Mouse (Mus musculus): Measurements from ENCODE around the gene Fgl2. TPM values are rescaled to one million over a fixed set of nuclear protein-coding genes. Genes with fewer than 3 reads are reported as not detected.
"Not testable (repeated sequence)": the region's sequence is repeated elsewhere in the genome, so short reads cannot be mapped to it uniquely, and the experiment has no call there.

The Fgl2 gene
- 111 to 206 TPM (median 113 TPM) in 3 replicates for total RNA-seq (2017)

DNA sequence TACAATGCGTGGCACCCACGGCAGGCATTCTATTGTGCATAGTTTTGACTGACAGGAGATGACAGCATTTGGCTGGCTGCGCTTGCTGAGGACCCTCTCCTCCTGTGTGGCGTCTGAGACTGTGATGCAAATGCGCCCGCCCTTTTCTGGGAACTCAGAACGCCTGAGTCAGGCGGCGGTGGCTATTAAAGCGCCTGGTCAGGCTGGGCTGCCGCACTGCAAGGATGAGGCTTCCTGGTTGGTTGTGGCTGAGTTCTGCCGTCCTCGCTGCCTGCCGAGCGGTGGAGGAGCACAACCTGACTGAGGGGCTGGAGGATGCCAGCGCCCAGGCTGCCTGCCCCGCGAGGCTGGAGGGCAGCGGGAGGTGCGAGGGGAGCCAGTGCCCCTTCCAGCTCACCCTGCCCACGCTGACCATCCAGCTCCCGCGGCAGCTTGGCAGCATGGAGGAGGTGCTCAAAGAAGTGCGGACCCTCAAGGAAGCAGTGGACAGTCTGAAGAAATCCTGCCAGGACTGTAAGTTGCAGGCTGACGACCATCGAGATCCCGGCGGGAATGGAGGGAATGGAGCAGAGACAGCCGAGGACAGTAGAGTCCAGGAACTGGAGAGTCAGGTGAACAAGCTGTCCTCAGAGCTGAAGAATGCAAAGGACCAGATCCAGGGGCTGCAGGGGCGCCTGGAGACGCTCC, at the start of gene Fgl2:
TSS of gene Fgl2 (plus strand) at position 150 of the 687 bp plus-strand sequence.
- ATAC-seq (replicated peaks; ENCODE audit: insufficient number of reproducible peaks, low FRiP score, low TSS enrichment, poor library complexity, severe bottlenecking): peak; percentile 86

DNA sequence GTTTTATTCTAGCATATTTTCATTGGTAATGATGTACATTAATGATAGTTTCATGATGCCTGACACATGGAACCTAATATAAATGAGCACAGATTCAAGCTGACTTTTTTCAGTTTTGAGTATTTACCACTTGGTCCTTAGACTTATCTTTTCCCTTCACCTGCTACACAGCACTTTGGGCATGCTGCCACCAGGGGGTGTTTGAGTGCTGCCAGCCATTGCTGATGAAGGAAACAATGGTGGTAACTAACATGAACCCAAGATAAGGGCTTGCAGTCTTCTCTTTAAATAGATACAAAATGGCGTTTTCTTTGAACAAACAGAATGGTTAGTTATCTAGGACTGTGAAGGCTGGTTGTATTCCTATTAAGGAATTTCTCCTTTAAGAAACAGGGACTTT, 45.9 kb upstream of the Fgl2 start:
- ATAC-seq (replicated peaks; ENCODE audit: insufficient number of reproducible peaks, low FRiP score, low TSS enrichment, poor library complexity, severe bottlenecking): peak; percentile 82

DNA sequence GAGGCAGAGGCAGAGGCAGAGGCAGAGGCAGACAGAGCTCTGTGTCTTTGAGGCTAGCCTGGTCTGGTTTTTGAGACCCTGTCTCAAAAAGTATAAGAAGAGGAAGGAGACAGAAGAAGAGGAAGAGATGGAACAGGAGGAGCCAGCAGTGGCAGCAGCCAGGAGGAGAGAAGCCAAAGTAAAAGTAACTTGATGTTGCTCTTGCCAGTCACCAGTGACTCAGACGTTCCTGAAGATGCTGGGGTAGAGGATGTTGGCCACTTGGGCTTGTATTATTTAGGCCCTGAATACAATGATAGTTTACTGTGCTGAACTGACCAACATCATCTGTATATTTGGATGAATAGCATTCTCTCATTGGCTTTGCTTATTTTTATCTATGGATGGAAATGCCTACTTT, 43.9 kb upstream of the Fgl2 start:
- ATAC-seq (replicated peaks; ENCODE audit: insufficient number of reproducible peaks, low FRiP score, low TSS enrichment, poor library complexity, severe bottlenecking): no peak

DNA sequence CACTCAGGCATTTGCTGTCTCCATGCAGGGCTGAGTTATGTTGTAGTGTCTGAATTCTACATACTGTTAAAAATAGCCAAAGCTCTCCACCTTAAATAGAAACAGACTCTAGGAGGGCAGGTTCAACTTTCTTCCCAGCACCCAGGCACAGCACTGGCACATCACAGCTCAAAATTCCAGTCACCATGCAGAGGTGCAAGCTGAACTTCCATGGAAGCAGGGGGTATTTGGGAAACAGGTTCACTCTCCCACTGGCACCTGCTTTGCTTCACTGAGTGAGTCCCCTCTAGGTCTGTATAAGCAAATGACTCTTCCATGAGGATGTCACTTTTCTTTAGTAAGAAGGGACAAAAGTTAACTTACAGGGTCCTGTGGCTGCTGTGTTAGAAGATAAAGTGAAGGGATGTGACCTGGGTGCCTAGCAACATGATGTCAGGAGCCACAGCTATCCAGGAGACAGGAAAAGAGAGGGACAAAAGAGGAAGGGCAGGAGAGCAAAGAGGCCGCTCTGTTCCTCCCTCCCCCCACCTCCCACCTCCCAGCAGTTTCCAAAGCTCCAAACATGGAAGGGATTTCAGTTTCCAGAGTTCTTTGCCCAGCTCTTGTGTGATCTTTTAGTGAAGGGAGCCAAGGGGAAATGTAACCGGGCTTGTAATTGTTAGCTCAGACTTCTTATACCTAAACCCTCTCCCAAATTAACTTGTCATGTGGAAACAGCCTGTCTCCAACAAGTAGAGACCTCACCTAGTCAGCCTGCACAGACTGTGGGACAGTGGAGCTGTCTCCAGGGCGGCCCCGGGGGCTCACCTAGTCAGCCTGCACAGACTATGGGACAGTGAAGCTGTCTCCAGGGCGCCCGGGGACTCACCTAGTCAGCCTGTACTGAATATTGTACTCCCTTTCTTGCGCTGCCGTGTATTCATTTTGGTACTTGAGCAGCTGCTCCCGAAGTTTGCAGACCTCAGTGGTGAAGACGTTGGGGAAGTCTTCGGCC, 42.5 kb upstream of the Fgl2 start:
- ATAC-seq (replicated peaks; ENCODE audit: insufficient number of reproducible peaks, low FRiP score, low TSS enrichment, poor library complexity, severe bottlenecking): no peak

DNA sequence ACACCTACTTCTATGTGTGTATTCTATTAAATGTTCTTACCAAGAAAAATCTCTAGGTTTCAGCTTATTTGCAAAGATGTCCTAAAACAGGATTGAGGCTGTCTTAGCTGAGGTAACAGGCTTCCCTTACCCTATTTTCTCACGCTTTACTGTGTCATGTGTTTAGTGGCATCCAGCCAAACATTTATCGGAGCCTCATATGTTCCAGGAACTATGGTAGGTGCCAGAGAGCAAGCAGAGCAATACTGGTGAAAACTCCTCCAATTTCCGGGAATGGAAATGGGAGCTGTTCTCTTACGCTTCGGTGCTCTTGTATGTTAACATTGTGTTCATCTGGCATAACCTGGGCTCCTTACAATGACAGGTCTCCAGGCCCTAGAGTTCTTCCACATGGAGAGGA, 40.8 kb upstream of the Fgl2 start:
- ATAC-seq (replicated peaks; ENCODE audit: insufficient number of reproducible peaks, low FRiP score, low TSS enrichment, poor library complexity, severe bottlenecking): 0 out of 2 replicates have a peak, but pooled peaks have one; percentile 11

DNA sequence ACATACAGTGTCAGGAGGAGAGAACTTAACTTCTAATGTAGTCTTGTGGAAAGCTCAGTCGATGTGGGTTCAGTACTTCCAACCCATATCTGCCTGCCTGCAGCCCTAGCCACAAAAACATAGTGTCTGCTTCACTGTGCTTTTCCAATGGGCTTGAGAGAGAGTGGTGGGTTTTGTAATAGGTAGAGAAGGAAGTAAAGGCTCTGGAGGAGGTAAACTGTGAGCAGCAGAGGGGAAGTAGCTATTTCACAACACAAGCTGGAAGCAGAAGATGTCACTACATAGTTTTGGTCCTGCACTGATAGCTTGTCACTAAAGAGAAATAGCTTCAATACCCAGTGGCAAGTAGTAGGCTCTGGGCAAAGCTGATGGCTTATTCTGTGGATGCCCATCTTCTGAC, 40.3 kb upstream of the Fgl2 start:
- ATAC-seq (replicated peaks; ENCODE audit: insufficient number of reproducible peaks, low FRiP score, low TSS enrichment, poor library complexity, severe bottlenecking): peak; percentile 78

DNA sequence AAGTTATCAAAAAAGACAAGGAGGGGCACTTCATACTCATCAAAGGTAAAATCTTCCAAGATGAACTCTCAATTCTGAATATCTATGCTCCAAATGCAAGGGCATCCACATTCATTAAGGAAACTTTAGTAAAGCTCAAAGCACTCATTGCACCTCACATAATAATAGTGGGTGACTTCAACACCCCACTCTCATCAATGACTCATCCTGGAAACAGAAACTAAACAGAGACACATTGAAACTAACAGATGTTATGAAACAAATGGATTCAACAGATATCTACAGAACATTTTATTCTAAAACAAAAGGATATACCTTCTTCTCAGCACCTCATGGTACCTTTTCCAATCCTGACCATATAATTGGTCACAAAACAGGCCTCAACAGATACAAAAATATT, 30.2 kb upstream of the Fgl2 start:
- ATAC-seq (replicated peaks; ENCODE audit: insufficient number of reproducible peaks, low FRiP score, low TSS enrichment, poor library complexity, severe bottlenecking): not testable (repeated sequence)

DNA sequence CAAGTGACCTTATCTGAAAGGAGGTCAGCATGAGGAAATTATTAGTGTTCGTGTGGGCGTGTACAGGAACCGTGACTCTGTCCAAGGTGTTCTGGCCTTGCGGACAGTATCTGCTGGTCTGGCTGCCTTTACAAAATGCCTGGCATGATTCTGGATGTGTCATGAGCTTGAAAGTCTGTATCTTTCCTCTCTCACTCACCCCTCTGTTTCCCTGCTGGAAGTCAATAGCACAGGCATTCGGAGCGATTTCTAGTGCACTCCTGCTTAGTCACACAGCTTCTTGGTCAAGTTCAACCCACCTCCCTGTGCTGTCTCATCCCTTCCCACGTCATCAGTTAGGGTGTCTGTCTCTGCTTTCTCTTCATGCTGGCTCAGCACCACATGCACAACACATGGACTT, 24.1 kb upstream of the Fgl2 start:
- no peak for ATAC-seq (replicated peaks; ENCODE audit: insufficient number of reproducible peaks, low FRiP score, low TSS enrichment, poor library complexity, severe bottlenecking)

DNA sequence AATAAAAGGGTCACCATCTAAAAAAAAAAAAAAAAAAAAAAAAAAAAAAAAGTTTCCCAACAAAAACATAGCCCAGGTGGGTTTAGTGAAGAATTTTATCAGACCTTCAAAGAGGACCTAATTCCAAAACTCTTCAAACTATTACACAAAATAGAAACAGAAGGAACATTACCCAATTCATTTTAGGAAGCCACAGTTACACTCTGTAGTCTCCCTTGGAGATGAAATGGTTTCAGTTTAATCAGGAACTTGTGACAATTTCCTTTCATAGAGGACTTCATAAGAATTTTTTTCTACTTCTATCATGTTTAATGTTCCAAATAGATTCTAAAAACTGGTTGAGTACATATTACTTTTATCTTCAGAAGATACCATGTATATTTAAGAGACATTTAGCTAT, 20.8 kb upstream of the Fgl2 start:
- no peak for ATAC-seq (replicated peaks; ENCODE audit: insufficient number of reproducible peaks, low FRiP score, low TSS enrichment, poor library complexity, severe bottlenecking)

DNA sequence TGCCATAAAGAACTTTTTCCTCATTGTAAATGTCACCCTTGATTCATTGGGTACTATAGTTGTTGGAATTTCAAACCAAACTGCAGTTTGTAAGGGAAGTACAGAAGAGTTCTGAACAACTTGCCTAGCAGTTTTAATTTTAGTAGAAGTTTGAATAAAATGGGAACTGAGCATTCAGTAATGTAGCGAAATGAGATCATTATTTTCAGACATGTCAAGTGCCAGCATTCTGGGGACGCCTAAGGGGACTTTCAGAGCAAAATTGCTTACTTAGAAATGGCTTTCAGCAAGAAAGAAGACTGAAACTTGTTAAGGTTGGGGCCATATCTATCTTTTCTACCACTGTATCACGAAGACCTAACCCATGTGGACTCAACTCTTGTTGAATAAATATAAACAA, 13.8 kb upstream of the Fgl2 start:
- no peak for ATAC-seq (replicated peaks; ENCODE audit: insufficient number of reproducible peaks, low FRiP score, low TSS enrichment, poor library complexity, severe bottlenecking)

DNA sequence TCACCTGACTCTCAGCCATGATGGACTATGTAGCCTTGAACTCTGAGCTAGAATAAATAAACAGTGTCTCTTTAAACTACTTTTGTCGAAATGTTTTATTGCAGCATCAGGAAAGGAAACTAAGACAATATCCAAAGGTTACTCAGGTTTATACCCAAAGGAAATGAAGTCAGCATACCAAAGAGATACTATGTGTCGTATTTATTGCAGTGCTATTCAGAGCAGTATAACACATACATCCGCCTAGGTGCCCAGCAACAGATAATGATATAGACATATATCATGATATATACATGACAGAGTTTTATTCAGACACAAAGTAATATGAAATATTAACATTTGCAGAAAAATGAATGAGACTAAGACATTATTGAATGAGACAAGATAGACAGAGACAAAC, 9.1 kb upstream of the Fgl2 start:
- ATAC-seq (replicated peaks; ENCODE audit: insufficient number of reproducible peaks, low FRiP score, low TSS enrichment, poor library complexity, severe bottlenecking): no peak

DNA sequence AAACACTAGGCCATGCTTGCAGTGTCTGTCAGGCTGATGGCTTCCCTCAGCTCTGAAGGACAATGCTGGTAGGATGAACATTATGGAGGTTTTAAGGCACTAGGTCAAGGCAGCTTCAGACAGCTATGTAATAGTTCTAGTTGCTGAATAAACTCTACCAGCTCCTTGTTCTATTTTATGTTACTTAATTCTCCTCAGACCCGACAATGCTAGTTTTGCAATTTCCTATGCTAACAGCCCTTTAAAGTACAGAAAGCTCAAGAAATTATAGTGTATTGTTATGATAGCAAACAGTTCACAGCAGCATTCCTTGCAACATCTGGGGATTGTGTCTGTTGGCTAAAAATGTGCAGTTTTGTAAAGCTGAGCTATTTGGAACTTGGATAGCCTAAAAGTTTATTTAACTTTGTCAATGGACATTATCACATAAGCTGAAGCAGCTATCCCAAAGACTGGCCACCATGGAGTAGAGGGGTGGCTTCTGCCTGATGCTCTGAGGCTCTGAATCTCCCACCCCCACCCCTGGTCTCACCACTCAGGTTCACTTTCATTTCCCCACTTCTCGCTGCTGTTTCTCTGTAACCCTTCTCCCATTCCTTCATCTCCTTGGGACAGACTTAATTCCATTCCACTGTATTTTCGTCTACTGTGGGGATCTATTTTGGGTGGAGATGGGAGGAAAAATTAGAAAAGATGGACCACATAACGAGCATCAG, 5.9 kb upstream of the Fgl2 start:
- no peak for ATAC-seq (replicated peaks; ENCODE audit: insufficient number of reproducible peaks, low FRiP score, low TSS enrichment, poor library complexity, severe bottlenecking)

DNA sequence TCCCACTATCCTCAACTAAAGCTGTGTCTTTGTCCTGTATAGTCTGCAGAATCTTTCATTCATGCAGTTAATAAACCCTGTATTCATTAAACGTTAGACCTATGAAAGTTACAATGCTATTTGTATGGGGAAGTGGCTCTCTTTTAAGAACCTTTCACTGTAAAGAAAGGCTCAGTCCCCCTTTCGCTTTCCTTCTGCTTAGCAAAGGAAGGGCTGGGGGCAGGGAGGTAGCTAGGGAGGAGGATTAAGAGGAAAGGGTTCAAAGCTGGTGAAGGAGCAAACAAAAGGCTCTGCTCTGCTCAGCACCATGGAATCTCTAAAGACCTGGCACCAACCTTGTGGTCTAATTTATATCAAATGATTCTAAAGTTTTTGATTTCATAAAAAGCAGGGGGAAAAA, 4.9 kb upstream of the Fgl2 start:
- ATAC-seq (replicated peaks; ENCODE audit: insufficient number of reproducible peaks, low FRiP score, low TSS enrichment, poor library complexity, severe bottlenecking): no peak

DNA sequence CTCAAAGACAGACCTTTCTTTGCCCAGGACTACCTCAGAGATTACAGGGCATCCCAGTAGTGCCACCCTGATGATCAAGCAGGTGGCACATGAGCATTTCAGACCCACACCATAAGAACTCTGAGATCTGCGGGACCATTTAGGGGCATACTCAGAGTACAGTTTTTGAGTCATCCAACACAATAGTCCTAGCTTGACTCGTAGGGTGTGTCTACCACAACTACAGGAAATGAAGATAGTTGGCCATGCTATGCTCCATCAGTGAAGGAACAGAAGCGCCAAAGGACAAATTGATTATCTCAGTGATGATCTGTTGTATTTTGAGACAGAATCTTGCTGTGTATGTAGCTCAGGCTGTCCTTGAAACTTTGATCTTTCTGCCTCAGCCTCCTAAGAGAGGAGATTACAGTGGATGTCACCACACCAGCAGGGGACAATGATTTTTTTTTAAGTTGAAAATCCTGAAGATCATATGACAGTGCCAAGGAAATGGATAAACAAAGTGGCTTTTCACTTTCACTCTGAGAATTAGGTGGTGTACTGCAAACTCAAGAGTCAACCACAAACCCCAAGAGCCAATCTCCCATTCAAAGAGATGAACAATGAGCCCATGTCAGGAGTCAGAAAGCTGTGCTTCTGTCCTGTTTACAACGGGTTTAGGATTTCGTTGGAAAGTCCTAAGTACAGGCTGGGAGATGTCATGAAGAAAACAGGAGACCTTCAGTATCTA, 2.1 kb upstream of the Fgl2 start:
- ATAC-seq (replicated peaks; ENCODE audit: insufficient number of reproducible peaks, low FRiP score, low TSS enrichment, poor library complexity, severe bottlenecking): no peak

DNA sequence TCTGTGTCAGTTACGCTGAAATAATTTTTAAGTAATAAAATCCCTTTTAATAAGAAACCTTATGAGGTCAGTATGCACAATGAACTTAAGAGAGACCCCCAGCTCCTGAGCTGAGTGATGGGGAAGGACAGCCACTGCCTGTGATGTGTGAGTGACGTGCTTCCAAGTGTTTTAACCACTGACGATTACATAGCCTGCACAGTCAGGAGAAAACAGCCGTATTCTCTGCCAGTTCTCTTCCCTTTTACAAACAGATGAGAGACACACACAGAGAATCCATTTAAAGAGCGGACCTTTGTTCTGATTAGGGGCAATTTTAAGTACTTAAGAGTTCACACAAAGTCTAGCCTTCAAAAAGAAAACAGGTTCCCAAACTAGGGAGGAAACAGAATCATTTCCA, 522 bp upstream of the Fgl2 start:
- ATAC-seq (replicated peaks; ENCODE audit: insufficient number of reproducible peaks, low FRiP score, low TSS enrichment, poor library complexity, severe bottlenecking): no peak

DNA sequence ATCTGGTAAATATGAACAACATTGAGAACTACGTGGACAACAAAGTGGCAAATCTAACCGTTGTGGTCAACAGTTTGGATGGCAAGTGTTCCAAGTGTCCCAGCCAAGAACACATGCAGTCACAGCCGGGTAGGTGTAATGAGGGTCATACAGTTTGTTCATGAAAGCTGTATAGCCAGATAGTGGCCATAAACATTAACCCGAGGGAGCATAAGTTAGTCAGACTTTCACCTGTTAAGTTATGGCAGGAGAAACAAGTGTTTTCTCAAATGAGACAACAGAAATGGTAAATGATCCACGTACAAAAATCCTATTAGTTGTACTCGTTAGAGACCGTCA, 707 bp downstream of the Fgl2 start:
- no peak for ATAC-seq (replicated peaks; ENCODE audit: insufficient number of reproducible peaks, low FRiP score, low TSS enrichment, poor library complexity, severe bottlenecking)

DNA sequence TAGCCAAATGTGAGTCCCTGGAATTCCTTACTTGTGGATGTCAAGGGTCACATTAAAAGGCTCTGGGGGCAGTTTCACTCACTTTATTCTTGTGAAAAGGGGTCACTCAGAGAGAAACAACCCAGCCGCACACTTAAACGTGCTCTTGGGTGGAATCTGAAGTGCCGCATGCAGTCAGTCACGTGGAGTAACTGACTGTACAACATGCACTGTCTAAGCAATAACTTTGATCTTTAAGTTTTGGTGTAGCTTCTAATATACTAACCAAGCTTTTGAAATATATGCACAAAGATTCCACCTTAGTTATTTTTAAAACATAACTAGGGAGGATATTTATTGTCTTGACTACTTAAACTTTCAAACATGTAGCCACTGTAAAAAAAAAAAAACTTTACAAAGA, 4.5 kb downstream of the Fgl2 start:
- no peak for ATAC-seq (replicated peaks; ENCODE audit: insufficient number of reproducible peaks, low FRiP score, low TSS enrichment, poor library complexity, severe bottlenecking)

DNA sequence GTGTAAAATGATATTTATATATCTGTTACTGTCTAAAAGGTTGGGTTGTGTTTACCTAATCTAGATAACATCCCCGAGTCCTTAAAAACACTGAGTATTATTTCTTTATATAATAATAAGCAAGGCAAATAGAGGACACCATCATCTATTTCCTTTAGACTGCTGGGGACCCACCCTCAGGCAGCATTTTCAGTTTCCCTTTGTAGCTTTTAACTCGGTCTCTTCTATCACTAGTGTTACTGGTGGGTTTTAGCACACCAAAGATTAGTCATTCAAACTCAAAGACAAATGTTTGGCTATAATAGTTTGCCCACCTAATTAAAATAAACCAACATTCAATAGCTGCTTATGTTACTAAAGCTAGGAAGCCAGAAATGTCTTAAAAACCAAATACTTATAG, 6.0 kb downstream of the Fgl2 start:
- ATAC-seq (replicated peaks; ENCODE audit: insufficient number of reproducible peaks, low FRiP score, low TSS enrichment, poor library complexity, severe bottlenecking): no peak

DNA sequence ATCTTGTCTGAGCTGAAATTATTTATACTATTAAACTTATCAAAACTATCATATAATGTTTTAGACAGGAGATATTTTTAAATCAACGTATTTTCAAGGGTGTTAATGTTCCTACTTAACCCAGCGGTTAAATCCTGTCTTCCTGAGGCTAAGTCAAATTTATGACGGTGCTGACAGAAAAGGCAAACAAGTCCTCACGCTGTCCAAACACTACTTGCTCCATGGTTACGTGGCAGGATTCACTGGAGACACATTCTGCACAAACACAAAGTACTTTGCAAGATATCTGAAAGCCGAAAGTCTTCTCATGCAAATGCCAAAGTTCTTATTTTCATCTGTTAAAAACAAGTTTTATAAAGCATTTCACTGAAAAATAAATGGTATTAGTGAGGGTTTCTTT, 9.5 kb downstream of the Fgl2 start:
- ATAC-seq (replicated peaks; ENCODE audit: insufficient number of reproducible peaks, low FRiP score, low TSS enrichment, poor library complexity, severe bottlenecking): no peak
